Comparison of ENCODE assay signal across 16 mouse cellular contexts in genomic region chr12:29655673-29656072, GRCm38 (mm10).
DNase-seq lines count a peak whose midpoint lies in the region; ATAC-seq and TF ChIP-seq lines count a peak whose summit lies in the region.
"Had no signal": no experiment of that assay in that cellular context is flagged by ENCODE, and none has a peak within 500 bp of the region (broad histone marks: within the 10 kb centered on the region; RNA-seq: fewer than 3 reads in every experiment).

No protein-coding gene starts in this region.

- TF ChIP-seq CTCF in cortical plate, adult 2 months (IDR thresholded peaks at IDR 0.05; ENCODE audit: extremely low read depth, insufficient read depth, low read length), result no peak
- TF ChIP-seq CTCF in midbrain, postnatal 0 days (IDR thresholded peaks at IDR 0.05), result no peak

- no peak for ATAC-seq in hindbrain, embryonic 11.5 days (ENCODE audit: low FRiP score)
- no peak for ATAC-seq in hindbrain, embryonic 12.5 days (ENCODE audit: low FRiP score)
- no peak; the same call in 1 of the 2 replicates for ATAC-seq in midbrain, postnatal 0 days (ENCODE audit: low FRiP score)
- no peak for ATAC-seq in activated CD4-positive, CD25-positive, alpha-beta regulatory T cell, adult 4 months
- ATAC-seq: intestine, embryonic 15.5 days had no signal

- H3K4me1 ChIP-seq in hindbrain, embryonic 10.5 days (replicated peaks), result 0 out of 2 replicates have a peak, but pooled peaks cover 2% of the 10 kb centered on the region
- 0 out of 2 replicates have a peak, but pooled peaks cover 2% of the 10 kb centered on the region for H3K4me1 ChIP-seq in hindbrain, embryonic 11.5 days (replicated peaks; ENCODE audit: control insufficient read depth, insufficient read depth, low read length)
- H3K4me1 ChIP-seq in cortical plate, adult 2 months (ENCODE audit: control insufficient read depth, insufficient read depth, low read length), result peaks cover 19% of the 10 kb centered on the region
- peaks cover 28% of the 10 kb centered on the region for H3K4me1 ChIP-seq in hindbrain, embryonic 12.5 days
- H3K4me1 ChIP-seq in midbrain, postnatal 0 days (ENCODE audit: insufficient read depth, low read length), result peaks cover 20% of the 10 kb centered on the region
- H3K4me1 ChIP-seq: intestine, embryonic 15.5 days; kidney, embryonic 15.5 days; limb, embryonic 15.5 days had no signal

- H3K27me3 ChIP-seq in hindbrain, embryonic 10.5 days (ENCODE audit: insufficient read depth, poor library complexity, severe bottlenecking), result no peaks in the 10 kb centered on the region
- H3K27me3 ChIP-seq in hindbrain, embryonic 11.5 days (ENCODE audit: control insufficient read depth, insufficient read depth, low read length), result no peaks in the 10 kb centered on the region
- H3K27me3 ChIP-seq in hindbrain, embryonic 12.5 days, result no peaks in the 10 kb centered on the region
- H3K27me3 ChIP-seq in midbrain, postnatal 0 days (ENCODE audit: insufficient read depth, low read length), result no peaks in the 10 kb centered on the region
- H3K27me3 ChIP-seq: intestine, embryonic 15.5 days; kidney, embryonic 15.5 days; limb, embryonic 15.5 days had no signal

- H3K9me3 ChIP-seq in hindbrain, embryonic 10.5 days, result no peaks in the 10 kb centered on the region
- H3K9me3 ChIP-seq in hindbrain, embryonic 11.5 days (ENCODE audit: control insufficient read depth, low read length), result no peaks in the 10 kb centered on the region
- H3K9me3 ChIP-seq in hindbrain, embryonic 12.5 days (replicated peaks), result no peaks in the 10 kb centered on the region
- H3K9me3 ChIP-seq in midbrain, postnatal 0 days (ENCODE audit: low read length), result no peaks in the 10 kb centered on the region
- H3K9me3 ChIP-seq: intestine, embryonic 15.5 days; kidney, embryonic 15.5 days; limb, embryonic 15.5 days had no signal

- no peak for TF ChIP-seq POLR2A in cortical plate, adult 2 months (IDR thresholded peaks at IDR 0.05; ENCODE audit: extremely low read depth, insufficient read depth, low read length)

- WGBS in hindbrain, embryonic 10.5 days, result 86% methylated on average over 12 of the region's 12 CpGs
- WGBS in hindbrain, embryonic 11.5 days, result 88% methylated on average over 12 of the region's 12 CpGs
- WGBS in hindbrain, embryonic 12.5 days, result 76% methylated on average over 12 of the region's 12 CpGs
- whole genome bisulfite sequencing in midbrain, postnatal 0 days, result 50% methylated on average over 12 of the region's 12 CpGs

- no peak overlapping the region for H3K4me2 ChIP-seq in hindbrain, embryonic 11.5 days (replicated peaks; ENCODE audit: low read depth, low read length)
- H3K4me2 ChIP-seq in hindbrain, embryonic 12.5 days (replicated peaks), result no peak overlapping the region
- peak overlapping the region; percentile 3; the same call in 1 of the 2 replicates for H3K4me2 ChIP-seq in midbrain, postnatal 0 days (ENCODE audit: low read depth, low read length, poor library complexity, severe bottlenecking)
- H3K4me2 ChIP-seq: intestine, embryonic 15.5 days; kidney, embryonic 15.5 days; limb, embryonic 15.5 days had no signal

- H3K36me3 ChIP-seq in hindbrain, embryonic 10.5 days, result no peaks in the 10 kb centered on the region
- H3K36me3 ChIP-seq in hindbrain, embryonic 11.5 days (ENCODE audit: control insufficient read depth, insufficient read depth, low read length), result no peaks in the 10 kb centered on the region
- no peaks in the 10 kb centered on the region for H3K36me3 ChIP-seq in hindbrain, embryonic 12.5 days
- no peaks in the 10 kb centered on the region for H3K36me3 ChIP-seq in midbrain, postnatal 0 days (ENCODE audit: insufficient read depth, low read length)
- H3K36me3 ChIP-seq: intestine, embryonic 15.5 days; kidney, embryonic 15.5 days; limb, embryonic 15.5 days had no signal

- H3K27ac ChIP-seq in hindbrain, embryonic 10.5 days, result 0 out of 2 replicates have a peak overlapping the region, but pooled peaks have one; percentile 18
- no peak overlapping the region for H3K27ac ChIP-seq in hindbrain, embryonic 11.5 days (ENCODE audit: low read depth, low read length)
- H3K27ac ChIP-seq in cortical plate, adult 2 months (ENCODE audit: insufficient read depth, low read length), result peak overlapping the region; percentile 72
- peak overlapping the region; percentile 85 for H3K27ac ChIP-seq in hindbrain, embryonic 12.5 days
- peak overlapping the region; percentile 82 for H3K27ac ChIP-seq in midbrain, postnatal 0 days (ENCODE audit: low read depth, low read length)
- H3K27ac ChIP-seq: intestine, embryonic 15.5 days; kidney, embryonic 15.5 days; limb, embryonic 15.5 days had no signal

- H3K4me3 ChIP-seq in hindbrain, embryonic 10.5 days, result no peak overlapping the region
- no peak overlapping the region for H3K4me3 ChIP-seq in hindbrain, embryonic 11.5 days (ENCODE audit: low read depth, low read length)
- H3K4me3 ChIP-seq in cortical plate, adult 2 months (ENCODE audit: insufficient read depth, low read length), result no peak overlapping the region
- H3K4me3 ChIP-seq in hindbrain, embryonic 12.5 days, result no peak overlapping the region
- H3K4me3 ChIP-seq in midbrain, postnatal 0 days (ENCODE audit: low read depth, low read length), result no peak overlapping the region
- H3K4me3 ChIP-seq: intestine, embryonic 15.5 days; kidney, embryonic 15.5 days; limb, embryonic 15.5 days had no signal

- no peak overlapping the region for H3K9ac ChIP-seq in hindbrain, embryonic 11.5 days (ENCODE audit: low read depth, low read length)
- no peak overlapping the region for H3K9ac ChIP-seq in hindbrain, embryonic 12.5 days
- peak overlapping the region; percentile 14 for H3K9ac ChIP-seq in midbrain, postnatal 0 days (replicated peaks; ENCODE audit: low read length, poor library complexity, severe bottlenecking)
- H3K9ac ChIP-seq: intestine, embryonic 15.5 days; kidney, embryonic 15.5 days; limb, embryonic 15.5 days had no signal

- DNase-seq in hindbrain, embryonic 10.5 days (ENCODE audit: low spot score), result no peak
- no peak for DNase-seq in hindbrain, embryonic 11.5 days (ENCODE audit: low spot score)
- no peak for DNase-seq in midbrain, postnatal 0 days (ENCODE audit: low spot score)
- DNase-seq in adrenal gland, postnatal 14 days, result no peak
- DNase-seq: adrenal gland, adult 2 months; cerebellum, adult 8-10 months; embryo, embryonic 11 days; lung, adult 18-20 months; lung, postnatal 4 days; right cerebral cortex, postnatal 14 days had no signal
